Mouse (Mus musculus): ENCODE results near the gene Rhou. TPM values are rescaled to one million over a fixed set of nuclear protein-coding genes. Genes with fewer than 3 reads are reported as not detected.
"Not testable (repeated sequence)": the region's sequence is repeated elsewhere in the genome, so short reads cannot be mapped to it uniquely, and the experiment has no call there.

Gene Rhou
- 10 to 100 TPM; 37.6 to 57.0 (median 45.8) TPM for total RNA-seq (2022)

- peak; percentile 82 to 93 for DNase-seq (ENCODE audit: low spot score in 2 of 2)
These were observed at the start of gene Rhou for GRCm38 (mm10) chr8:123653308-123653993. Gene Rhou (plus strand): TSS chr8:123653929.

- DNase-seq (ENCODE audit: low spot score in 2 of 2), result not testable (repeated sequence)
These were observed 41.1 kb upstream of the Rhou start for GRCm38 (mm10) chr8:123612652-123613051.

- not testable (repeated sequence) for DNase-seq (ENCODE audit: low spot score in 2 of 2)
These were observed 30.2 kb upstream of the Rhou start for GRCm38 (mm10) chr8:123623523-123623922.

DNA sequence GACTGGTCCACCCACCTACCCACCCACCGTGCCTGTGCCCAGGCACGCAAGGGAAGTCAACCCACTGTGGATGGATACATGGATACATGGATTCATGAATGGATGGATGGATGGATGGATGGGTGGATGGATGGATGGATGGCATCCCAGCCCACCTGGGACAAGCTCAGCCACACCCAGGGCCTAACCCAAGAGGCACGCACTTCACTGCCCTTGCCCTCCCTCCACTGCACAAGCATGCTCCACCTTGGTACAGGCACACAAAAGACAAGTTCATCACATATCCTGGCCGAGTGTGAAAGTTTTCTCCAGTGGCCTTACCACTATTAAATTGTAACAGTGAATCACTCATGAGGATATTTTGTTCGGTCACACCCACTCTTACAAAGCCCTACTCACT, 29.5 kb upstream of the Rhou start:
- DNase-seq (ENCODE audit: low spot score in 2 of 2), result peak in 1 of 2 experiments; percentile 0

DNA sequence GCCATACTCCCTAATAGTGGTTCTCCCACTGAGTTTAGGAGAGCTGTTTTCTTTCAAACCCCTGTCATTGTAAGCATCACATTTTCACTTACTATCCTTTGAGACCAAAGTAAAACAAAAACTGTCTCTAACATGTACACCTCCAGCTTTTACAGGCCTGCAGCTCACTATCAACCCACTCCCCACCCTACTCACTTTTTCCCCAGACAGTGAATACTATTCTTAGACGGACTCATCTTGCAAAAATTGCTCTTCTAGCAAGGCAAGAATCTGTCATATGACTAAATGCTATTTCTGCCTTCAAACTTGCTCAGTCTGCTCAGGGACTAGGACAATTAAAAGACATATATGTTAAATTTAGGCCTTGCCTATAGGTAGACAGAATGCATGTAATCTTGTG, 29.0 kb upstream of the Rhou start:
- DNase-seq (ENCODE audit: low spot score in 2 of 2), result peak; percentile 0 to 1

GRCm38 (mm10) chr8:123625717-123626116, 28.0 kb upstream of the Rhou start:
- DNase-seq (ENCODE audit: low spot score in 2 of 2), result peak in 1 of 2 experiments; percentile 0

DNA sequence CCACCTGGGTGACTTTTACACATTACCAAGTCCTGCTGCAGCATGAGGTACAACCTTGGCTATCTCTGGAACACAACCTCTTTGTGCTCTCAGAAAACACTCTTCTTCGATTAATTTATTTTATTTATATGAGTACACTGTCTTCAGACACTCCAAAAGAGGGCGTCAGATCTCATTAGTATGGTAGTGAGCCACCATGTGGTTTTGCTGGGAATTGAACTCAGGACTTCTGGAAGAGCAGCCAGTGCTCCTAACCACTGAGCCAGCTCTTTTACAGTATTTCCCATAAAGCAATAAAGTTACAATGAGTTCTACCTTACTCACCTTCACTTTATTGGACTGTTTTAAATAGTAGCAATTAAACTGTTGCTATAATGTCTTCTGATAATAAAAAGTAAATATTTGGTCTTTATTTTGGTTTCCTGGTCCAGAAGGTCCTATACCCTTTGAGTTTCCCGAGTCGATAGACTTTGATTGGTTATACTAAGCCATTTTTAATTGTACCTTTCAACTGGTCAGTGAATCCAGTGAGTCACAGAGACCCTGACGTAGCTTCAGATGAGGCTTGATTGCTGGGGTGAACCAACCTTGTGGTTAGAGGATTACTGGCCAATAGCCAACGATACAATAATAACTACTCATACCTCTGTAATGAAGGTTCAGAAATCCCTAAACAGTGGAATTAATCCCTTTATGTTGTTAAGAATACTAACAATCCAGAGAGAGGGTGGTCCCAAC, 26.1 kb upstream of the Rhou start:
- no peak for DNase-seq (ENCODE audit: low spot score in 2 of 2)

DNA sequence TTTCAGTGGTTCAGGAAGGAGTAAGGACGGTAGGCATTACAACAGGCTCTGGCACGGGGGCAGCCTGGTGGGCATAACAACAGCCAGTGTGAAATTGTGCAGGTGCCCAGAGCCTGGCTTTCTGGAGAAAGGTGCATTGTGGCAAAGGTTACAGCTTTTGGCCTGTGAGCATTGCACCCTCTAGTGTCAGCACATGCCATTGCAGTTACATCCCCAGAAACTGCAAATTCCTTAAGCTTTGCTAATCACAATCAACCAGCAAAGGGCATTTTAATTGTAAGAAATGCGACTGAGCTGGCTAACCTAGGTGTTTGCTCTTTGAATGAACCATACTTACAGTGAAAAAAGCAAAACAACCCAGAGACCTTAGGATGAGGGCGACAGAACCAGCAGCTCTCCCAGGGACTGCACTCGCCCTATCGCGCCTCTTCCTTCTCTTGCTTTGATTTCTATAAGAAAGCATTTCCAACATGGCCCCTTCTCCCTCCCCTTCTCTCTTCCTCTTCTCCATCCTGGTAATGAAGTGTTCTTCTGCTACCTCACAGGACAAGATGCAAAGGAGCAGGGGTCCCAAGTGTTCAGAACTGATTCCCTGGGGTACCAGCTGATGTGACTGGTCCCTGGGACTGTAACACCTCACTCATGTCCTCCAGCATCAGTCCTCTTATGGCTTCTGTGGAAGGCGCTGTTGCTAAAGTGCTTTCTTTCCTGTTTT, 25.3 kb upstream of the Rhou start:
- peak in 1 of 2 experiments; percentile 51 for DNase-seq (ENCODE audit: low spot score in 2 of 2)

GRCm38 (mm10) chr8:123628968-123629755, 24.6 kb upstream of the Rhou start:
- DNase-seq (ENCODE audit: low spot score in 2 of 2), result peak in 1 of 2 experiments; percentile 78

DNA sequence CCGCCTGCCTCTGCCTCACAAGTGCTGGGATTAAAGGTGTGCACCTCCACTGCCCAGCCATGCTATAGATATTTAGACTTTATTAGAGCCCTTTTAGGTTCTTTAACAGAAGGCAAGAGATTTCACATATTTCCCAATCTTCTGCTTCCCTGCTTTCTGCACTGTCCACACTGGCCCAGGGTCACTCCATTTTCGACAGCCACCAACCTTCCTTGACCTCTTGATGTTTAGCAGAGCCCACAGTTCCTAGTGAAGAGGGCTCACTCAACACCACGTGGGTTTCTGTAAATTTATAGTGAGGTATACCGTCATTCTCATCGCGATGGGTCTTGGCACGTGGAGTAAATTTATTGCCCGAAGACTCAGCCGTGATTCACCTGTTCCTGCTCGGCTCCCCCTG, 23.7 kb upstream of the Rhou start:
- DNase-seq (ENCODE audit: low spot score in 2 of 2), result no peak

DNA sequence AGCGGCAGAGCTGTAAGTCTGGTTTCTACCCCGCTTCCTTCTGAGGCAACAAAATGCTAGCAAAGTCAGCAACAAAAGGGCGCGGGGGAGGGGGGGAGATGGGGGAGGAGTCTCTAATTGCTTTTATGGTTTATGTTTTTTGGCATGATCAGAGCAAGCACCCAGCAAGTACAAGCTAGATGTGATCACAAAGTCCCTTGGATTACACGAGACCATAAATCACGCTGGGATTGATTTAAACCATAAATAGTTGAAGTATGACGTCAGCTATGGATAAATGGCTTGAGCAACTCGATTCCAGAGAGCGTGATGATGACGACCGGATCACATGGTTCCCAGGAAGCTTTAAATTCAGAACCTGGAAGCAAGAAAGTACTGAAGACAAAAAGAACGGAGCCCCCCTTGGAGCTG, 22.9 kb upstream of the Rhou start:
- no peak for DNase-seq (ENCODE audit: low spot score in 2 of 2)

GRCm38 (mm10) chr8:123631746-123632145, 22.0 kb upstream of the Rhou start:
- not testable (repeated sequence) for DNase-seq (ENCODE audit: low spot score in 2 of 2)

DNA sequence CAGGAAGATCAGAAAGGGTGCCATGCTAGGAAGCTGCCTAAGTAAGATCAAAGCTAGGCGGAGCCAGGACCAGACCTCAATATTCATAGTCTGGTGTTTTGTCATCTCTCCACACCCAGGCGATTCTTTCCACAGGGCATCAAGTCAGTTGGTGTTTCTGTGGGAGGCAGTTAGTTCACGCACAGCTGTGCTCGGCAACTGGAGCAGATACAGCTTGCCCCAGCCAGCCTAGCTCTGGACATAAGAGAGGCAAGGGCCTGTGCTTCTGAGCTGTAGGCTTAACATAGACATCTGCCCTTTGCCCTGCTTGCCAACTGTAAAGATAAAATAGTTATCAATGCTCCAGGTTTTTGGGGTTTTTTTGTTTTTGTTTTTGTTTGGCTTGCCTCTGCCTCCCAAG, 21.5 kb upstream of the Rhou start:
- DNase-seq (ENCODE audit: low spot score in 2 of 2), result no peak

- DNase-seq (ENCODE audit: low spot score in 2 of 2), result no peak
These were observed 19.9 kb upstream of the Rhou start for GRCm38 (mm10) chr8:123633801-123634200.

- no peak for DNase-seq (ENCODE audit: low spot score in 2 of 2)
These were observed 19.2 kb upstream of the Rhou start for GRCm38 (mm10) chr8:123634395-123635131.

- no peak for DNase-seq (ENCODE audit: low spot score in 2 of 2)
These were observed 18.1 kb upstream of the Rhou start for GRCm38 (mm10) chr8:123635671-123636070.

DNA sequence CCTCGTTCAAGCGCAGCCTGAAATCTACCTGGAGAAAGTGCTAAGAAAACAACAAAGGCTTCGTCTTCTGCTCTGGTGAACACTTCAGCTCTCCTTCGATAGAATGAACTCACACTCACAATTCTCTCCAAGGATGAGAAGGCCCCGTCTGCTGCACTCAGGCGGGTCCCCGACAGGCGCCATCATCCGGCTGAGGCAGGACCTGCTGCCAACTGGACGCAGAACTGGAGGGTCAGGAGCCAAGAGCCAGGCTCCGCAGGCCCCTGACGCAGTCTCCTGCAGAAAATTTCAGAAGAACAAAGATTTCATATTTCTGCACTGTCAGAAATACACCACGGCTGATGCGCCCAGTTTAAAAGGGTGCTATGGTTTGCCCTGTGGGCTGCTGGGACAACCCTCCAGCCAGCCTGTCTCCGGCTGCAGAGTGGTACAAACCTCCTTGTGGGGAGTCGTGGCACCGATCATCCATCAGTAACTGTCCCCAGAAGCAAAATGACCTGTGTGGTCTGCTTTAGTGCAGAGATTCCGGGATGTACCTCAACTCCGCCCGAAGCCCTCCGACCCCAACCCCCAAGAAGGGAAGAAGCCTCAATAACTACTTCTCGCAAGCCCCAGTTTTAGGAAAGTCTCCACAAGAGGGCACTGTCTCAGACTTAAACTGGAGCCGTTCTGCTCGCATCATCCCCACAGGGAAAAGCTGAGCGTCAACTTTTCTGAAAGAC, 10.2 kb upstream of the Rhou start:
- DNase-seq (ENCODE audit: low spot score in 2 of 2), result peak in 1 of 2 experiments; percentile 60

DNA sequence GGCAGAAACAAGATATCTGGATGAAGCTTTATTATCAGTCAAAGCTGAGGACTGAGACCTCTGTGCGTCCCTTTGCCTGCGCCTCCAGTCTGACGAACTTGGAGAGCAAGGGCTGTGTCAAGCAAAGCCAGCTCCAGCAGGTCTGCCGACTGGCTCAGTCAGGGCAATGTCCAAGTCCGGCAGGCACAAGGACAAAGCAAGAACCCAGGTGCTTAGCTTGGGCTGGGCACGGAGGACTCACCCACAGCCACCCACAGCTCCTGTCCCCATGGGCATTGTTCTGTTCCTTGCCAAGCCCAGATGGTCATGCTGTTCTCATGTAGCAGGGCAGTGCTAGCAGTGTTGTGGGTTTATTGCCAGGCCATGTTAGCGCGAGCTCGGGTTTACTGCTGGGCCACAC, 8.5 kb upstream of the Rhou start:
- no peak for DNase-seq (ENCODE audit: low spot score in 2 of 2)

DNA sequence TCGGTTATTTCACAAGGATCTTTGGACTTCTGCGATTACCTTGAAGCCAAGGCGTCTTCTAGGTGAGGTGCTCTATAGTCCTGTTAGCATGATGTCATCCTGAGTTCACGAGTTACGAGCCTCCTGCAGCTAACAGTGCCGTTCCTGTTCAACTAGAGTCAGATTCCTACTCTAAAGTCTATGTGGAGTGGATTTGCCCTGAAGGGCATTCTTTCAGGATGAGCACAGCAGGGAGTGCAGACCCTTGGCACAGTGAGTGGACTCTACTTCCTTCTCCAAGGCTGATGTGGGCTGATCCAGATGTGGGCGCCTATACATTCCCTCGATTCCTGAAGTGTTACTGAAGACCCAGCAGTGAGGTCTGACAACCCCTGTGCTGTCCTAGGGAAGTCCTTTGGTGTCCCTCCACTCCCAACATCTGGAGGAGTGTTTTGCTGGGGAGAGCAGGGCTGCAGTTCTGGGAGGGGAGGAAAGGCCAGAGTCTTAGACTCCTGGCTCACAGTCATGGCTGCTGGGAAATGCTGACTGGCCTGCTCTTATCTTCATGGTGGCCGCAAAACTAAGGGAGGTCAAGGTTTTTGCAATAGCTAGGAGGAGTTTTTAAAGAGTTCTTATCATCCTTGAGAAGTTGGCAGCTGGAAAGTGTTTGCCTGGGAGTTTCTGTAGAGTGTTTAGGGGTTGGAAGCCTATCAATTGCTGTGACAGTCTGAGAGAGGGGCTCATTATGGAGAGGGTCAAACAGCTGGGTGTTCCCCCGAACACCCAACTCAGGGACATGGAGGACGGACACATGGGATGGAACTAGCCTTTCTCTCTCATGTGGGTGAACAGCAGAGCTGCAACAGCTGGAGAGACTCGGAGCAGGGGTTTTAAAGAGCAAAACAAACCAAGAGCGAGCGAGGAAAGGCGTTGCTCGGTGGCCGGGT, 5.2 kb upstream of the Rhou start:
- no peak for DNase-seq (ENCODE audit: low spot score in 2 of 2)
